Mouse (Mus musculus): ENCODE results near the gene Itgb4. TPM values are rescaled to one million over a fixed set of nuclear protein-coding genes. Genes with fewer than 3 reads are reported as not detected.

The Itgb4 gene
- total RNA-seq (2015; ENCODE audit: low replicate concordance) (not detected in 2 replicates), total RNA-seq (2017; ENCODE audit: low replicate concordance) (not detected in 2 replicates)

DNA sequence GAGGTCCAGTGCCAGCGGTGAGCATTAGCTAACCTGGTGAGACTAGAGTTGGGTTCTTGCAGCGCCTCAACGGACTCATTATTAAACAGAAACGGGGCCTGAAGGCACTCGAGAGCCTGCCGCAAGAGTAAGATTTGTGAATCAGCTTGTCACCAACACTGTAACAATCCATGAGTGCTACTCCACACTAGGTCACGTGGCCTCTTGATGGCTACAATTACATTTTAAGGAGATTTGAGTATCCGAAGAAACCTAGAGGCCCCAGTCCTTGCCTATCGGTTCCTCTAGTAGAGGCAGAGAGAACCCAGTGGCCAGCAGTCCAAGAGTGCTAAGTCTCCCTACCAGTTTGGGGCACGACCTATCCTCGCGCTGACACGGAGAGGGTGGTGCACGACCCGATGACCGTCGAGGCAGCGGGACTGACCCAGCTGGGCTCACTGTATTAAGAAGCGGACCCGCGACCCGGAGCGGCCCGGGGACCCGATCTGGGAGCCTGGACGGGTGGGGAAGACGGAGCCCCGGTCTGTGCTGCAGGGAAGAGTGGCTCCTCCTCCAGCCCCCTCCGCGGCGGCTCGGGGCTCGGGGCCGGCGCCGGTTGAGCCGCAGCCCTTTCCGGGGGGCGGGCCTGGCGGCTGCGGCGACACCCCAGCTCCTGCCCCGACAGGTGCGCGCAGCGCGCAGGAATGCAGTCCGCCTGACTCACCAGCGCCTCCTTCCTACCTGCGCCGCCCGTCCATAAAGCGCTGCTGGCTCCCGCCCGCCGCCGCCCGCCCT is at the start of gene Itgb4:
Itgb4 (plus strand) TSS at position 401 of the 774 bp plus-strand sequence.
- no peak for ATAC-seq (replicated peaks; ENCODE audit: low FRiP score, poor library complexity, severe bottlenecking)

DNA sequence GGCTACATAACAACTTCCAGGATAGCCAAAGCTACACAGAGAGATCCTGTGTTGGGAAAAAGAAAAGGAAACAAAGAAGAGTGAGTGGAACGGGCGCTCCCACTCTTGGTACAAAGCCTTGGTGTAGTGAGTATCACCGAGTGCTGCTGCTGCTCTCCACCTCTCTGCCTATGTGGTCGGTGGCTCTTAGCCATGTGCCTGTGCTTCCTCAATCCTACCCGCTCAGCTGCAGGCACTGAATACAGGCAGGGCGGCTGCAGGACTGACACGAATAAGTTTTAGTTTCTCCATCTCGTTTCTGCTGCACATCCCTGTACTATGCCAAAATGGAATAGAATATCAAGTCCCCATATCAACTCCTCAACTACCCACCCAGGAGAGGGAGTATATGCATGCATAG is 45.5 kb upstream of the Itgb4 start:
- no peak for ATAC-seq (replicated peaks; ENCODE audit: low FRiP score, poor library complexity, severe bottlenecking)

DNA sequence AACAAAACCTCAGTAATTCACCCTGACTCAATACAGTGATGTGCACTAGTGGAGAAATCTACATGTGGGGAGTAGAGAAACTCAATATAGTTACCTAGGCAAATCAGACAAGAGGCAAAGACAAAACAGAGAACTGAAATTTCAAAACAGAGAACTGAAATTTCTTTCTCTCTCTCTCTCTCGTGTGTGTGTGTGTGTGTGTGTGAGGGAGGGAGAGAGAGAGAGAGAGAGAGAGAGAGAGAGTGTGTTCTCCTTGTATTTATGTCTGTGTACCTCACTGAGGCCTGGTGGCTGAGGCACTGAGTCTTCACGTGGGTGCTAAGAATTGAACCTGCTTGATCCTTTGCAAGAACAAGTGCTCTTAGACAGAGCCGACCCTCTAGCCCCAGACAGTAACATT is 44.7 kb upstream of the Itgb4 start:
- ATAC-seq (replicated peaks; ENCODE audit: low FRiP score, poor library complexity, severe bottlenecking), result no peak

DNA sequence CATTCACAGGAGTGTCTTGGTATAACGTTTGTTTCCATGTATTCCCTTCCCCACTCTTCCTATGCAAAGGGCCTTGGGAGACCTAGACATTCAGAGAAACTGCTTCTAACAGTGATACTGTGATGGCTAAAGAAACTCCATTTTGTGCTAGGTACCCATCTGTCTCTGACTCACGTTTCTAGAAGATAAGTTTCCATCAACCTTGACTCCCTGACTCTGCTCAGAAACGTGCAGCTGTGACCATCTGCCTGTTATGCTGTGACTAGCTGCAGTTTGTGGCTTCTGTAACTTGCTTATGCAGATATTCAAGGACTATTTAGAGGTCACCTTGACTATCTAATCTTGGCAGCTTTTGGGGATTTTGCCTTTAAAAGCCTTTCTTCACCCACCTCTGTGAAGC is 43.3 kb upstream of the Itgb4 start:
- no peak for ATAC-seq (replicated peaks; ENCODE audit: low FRiP score, poor library complexity, severe bottlenecking)

DNA sequence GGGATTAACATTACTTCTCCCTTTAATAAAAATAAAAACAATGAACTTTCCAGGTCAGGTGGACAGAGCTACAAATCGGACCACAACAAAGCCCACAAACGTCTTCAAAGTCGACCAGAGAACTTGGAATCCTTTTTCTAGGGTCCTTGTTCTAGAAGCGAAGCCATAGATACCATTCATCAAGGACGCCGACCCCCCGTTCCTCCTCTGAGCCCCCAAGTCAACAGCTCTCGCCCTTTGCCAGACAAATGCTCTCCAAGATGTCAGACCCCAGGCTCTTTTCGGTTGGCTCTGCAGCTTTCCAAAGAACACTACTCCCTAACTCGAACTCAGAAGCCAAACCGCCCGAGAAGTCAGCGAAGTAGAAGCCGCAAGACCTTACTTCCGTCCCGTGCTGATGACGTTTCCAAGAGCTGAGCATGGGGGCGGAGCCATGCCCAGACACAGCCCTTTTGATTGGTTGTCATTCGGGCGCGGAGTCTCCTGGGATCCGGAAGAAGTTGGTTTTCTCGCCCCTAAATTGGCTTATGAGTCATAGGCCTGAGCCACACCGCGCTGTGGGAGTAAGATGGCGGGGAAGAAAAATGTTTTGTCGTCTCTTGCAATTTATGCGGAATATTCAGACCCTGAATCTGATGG is 41.3 kb upstream of the Itgb4 start, which contains the start of the genes Sap30bp and Recql5:
Sap30bp (plus strand) TSS at position 175 of the 639 bp plus-strand sequence.
Recql5 (minus strand) TSS at position 370 of the 639 bp plus-strand sequence.
- ATAC-seq (replicated peaks; ENCODE audit: low FRiP score, poor library complexity, severe bottlenecking), result peak; percentile 95

DNA sequence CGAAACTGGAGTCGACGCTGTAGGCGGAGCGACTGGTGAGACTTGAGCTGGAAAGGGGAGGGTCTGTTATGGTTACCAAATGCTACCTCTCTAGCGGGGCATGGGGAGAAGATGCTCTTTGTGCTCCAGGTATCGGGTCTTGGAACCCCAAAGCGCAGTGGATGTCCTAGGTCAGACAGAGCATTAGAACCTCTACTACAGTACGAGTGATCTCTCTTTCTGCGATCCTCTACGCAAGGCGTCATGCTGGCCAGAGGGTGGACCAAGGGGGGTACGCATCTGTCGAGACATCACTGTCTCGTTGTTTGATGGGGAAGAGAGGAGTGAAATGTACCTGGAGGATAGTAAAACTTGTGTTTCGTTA is 40.8 kb upstream of the Itgb4 start:
- no peak for ATAC-seq (replicated peaks; ENCODE audit: low FRiP score, poor library complexity, severe bottlenecking)

DNA sequence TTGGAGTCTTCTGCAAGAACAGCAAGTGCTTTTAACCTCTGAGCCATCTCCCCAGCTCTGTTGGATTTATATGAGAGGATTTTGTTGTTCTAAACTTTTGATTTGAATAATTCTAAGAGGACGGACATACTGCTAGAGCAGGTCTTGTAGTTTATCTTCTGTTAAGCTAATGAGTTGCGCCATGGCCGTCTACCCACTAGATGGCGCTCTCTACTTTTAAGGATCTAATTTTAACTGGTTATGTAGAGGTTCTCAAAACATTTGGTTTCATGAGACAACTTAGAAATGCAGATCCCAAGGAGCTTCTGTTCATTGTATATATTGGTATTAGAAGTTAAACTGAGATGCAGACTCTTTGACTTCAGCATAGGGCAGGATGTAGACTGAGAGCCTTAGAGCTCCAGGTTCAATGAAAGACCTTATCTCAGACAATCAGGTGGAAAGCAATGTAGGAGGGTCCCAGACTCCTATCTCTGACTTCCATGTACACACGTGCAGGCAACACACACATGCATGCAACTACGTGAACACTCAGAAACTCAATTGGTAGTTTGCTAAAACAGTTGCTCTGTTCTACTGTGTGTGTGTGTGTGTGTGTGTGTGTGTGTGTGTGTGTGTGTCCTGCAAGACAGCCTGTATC is 34.7 kb upstream of the Itgb4 start:
- ATAC-seq (replicated peaks; ENCODE audit: low FRiP score, poor library complexity, severe bottlenecking), result peak; percentile 79

DNA sequence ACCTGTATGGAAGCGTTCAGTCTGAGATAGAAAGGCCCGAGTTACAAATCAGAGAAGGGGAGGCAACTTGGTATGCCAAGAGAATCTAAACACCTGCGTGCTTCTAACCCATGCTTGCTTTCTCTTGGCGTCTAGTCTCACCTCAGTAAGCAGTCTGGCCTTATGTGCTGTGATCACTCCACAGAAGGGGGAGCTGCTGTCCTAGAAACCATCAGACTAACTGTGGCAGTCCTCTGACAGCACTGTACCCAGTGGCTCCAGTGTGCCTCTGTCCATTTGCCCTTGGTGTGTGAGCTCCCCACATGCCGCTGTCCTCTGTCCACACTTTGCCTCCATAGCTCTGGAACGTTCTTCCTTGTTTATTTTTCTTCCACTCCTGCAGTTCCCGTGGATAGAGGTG is 32.5 kb upstream of the Itgb4 start:
- no peak for ATAC-seq (replicated peaks; ENCODE audit: low FRiP score, poor library complexity, severe bottlenecking)

DNA sequence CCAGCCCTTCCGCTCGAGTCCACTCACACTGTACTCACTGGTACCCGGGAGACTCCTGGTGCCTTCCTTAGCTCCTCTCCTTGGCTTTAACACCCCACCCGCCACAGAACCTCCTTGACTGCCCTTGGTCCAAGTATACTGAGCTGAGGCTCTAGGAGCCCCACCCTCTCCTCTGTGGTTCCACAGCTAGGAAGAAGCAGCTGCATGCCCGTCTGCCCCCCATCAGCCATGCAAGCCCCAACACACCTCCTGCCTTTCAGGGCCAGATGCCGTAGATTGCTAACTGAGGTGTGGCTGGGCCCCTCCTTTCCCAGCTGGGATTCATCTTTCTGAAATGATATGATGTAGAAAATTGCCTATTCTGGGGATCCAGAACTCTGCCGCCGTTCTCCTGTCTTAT is 29.3 kb upstream of the Itgb4 start:
- ATAC-seq (replicated peaks; ENCODE audit: low FRiP score, poor library complexity, severe bottlenecking), result no peak

DNA sequence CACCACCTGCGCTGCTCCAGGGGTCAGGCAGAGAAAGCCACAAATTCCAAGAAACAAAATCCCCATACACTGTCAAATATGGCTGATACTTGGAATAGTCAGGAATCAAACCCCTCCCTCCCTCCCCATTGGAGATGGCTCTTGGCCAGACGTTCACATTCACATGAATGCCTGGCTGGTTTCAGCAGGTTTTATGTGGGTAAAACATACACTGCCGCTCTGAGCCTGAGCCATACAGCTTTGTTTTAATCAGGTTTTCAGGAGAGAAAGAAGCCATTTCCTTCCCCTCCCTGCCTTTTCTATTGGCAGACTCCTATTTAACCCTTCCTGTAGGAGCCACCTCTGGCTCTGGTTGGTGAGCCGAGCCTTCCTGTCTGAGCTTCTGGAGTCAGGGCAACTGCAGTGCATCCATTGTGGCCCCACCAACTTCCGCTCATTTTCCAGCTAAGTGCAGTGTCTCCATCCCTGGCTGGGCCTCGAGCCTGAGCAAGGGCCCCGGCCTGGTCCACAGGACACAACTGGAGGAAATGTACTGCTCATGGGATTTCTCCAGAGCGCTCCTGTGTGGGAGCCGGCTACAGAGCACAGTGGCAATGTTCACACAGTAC is 28.2 kb upstream of the Itgb4 start:
- no peak for ATAC-seq (replicated peaks; ENCODE audit: low FRiP score, poor library complexity, severe bottlenecking)

DNA sequence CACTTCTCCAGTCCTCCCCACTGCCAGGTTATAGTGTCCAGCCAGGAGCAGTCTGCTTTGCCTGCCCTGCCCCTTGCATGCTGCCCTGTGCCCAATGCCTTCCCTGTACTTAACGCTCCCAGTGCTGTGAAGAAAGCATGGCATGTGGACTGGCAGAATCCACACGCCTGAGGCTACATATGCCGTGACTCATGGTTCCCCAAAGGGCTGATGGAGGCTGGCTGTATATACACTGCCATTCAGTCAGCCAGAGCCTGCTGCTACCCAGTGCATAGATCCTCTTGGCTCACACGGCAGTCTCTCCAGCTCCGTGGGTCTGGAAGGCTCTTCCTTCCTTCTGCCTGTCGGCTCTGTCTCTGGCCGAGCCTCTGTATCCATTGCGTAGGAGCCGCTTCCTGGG is 26.2 kb upstream of the Itgb4 start:
- no peak for ATAC-seq (replicated peaks; ENCODE audit: low FRiP score, poor library complexity, severe bottlenecking)

DNA sequence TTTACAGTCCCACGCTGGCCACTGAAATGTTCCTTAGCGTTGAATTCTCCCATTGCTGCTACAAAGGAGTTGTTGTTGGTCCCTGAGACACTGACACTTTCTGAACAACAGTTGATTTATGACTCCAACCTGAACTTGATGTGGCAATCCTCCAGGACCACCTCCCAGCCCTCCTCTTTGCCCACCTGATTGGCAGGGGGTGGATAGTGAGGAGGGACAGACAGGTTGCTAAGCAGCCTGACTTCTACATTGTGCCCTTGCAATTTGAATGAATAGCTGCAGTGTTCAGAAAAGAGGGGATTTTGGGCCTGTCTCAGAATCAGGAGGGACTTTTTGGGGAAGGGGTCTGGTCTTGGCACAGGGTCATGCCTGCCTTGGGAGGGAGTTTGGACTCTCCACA is 23.8 kb upstream of the Itgb4 start:
- ATAC-seq (replicated peaks; ENCODE audit: low FRiP score, poor library complexity, severe bottlenecking), result no peak

DNA sequence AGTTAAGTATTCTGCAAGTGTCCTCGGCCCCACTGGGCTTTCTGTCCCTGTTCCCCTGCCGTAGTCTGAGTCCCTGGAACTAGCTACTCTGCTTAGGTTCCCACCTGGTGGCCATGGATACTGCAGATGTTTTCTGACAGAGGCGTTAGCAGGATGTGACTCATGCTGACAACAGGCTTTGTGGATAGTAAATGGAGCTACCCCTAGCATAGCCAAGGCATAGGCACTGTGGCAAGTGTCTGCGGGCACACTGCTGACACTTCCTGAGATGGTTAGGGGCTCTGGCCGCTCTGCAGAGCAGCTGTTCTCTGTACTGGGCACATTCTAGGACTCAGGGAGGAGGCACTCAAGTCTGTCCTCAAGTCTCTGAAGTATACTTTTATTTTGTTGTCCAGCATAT is 19.8 kb upstream of the Itgb4 start:
- no peak for ATAC-seq (replicated peaks; ENCODE audit: low FRiP score, poor library complexity, severe bottlenecking)

DNA sequence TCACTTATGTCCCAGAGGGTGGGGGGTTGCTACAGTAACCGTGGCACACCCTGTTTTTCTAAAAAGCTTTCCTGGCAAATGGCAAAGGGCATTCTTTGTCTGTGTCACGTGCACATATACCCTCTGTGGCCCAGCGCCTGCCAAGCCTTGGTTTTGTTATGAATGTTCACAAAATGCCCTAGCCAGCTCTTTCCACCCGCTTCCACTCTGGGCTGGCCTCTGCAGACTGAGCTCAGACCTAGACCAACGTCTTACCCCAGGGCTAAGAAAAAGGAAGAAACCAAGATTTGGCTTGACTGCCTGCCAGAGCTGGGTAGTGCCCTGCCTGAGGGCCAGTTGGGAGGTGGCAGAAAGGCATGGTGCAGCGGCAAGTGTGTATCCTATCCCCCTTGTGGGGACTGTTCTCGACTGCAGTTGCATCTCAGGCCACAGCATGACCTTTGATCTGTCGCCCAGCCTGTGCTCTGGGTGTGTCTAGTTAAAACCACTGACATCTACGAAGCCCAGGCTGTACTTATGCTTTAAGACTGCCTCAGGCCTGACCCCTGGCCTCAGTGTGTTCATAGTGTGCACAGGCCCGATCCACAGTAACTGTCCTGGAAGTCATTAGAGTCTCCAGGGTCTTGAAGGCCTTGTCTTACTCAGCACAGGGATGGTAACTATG is 19.2 kb upstream of the Itgb4 start:
- ATAC-seq (replicated peaks; ENCODE audit: low FRiP score, poor library complexity, severe bottlenecking), result 0 out of 2 replicates have a peak, but pooled peaks have one; percentile 11

DNA sequence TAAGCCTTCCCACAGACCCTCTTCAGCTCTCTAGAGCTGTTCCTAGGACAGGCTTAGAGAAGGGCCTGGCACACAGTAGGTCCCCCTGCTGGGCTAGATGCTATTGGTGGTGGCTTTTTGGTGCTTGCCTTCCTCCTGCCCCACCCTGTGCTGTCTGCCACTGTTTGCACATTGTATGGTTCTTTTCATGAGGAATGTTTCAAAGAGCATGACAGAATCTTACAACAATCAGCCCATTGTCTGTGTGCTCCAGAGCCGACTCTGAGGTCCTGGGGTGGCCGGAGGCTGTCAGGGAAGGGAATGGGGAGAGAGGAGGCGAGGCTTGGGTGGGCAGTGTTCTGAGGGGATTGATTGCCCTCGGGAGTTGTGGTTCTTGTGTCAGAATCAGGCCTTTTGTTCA is 18.1 kb upstream of the Itgb4 start:
- no peak for ATAC-seq (replicated peaks; ENCODE audit: low FRiP score, poor library complexity, severe bottlenecking)

DNA sequence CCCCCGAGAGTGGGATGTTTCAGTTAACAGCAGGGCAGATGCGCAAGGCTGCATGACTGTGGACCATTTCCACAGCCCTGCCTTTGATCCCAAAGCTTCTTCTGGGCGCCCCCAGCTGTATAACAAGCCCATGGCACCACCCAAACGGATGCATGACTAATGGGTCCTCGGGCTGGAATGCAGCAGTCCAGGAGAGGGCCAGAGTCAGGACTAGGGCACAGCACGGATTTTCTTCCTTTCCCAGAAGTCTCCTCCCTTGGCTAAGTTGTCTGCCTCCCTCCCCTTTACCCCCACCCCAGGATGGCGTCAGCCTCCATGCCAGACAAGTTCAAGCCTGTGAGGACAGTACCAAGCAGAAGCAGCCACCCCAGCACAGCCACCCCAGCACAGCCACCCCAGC is 16.5 kb upstream of the Itgb4 start:
- ATAC-seq (replicated peaks; ENCODE audit: low FRiP score, poor library complexity, severe bottlenecking), result no peak

DNA sequence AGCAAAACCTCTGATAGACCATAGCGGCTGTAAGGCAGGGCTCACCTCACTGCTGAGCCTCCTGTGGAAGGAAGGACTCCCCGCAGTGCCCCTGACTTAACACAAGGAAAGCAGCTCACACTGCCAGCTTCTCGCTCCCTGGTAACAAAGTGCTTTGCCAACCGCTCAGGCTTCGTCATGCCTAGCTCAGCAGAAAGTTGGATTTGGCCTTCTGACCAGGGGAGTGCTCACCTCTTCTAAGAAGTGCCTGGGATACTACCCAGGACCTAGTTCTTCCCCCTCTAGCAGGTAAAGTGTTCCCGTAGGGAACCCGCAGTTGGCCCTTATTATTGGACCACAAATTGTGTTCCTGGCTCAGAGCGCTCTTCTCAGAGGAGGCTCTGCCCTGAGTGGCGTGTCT is 15.5 kb upstream of the Itgb4 start:
- ATAC-seq (replicated peaks; ENCODE audit: low FRiP score, poor library complexity, severe bottlenecking), result no peak

DNA sequence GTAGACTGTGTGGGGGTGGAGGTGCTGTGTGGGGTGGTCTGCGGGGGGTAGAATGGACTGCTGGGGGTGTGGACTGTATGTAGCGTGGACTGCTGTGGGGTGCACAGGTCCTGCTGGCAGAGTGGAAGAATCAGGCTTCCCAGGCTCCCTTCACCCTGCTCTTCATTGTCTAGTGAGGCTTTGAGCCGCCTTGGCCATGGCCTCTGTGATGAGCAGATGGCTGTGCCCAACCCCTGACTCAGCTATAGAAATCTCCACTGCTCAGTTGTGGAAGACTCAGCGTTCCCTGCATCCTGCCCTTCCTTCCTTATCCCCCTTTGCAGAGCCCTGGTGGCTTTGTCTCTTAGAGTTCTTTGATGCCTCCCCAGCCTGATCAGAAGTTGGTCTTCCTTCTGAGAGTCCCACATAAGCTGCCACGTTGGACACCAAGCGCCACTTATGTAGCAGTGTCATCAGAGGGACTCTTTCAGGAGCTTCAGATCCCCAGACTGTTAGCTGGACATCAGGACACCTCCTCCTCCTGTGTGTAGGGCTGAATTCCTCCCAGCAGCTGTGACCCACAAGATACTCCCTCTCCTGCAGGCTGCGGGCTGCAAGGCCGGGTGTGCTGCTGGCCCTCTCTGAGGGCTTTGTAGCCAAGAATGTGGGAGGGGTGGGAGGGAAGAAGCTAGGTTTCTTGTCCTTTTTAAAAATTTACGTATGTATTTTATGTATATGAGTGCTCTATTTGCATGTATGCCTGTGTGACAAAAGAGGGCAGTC is 11.7 kb upstream of the Itgb4 start:
- ATAC-seq (replicated peaks; ENCODE audit: low FRiP score, poor library complexity, severe bottlenecking), result no peak

DNA sequence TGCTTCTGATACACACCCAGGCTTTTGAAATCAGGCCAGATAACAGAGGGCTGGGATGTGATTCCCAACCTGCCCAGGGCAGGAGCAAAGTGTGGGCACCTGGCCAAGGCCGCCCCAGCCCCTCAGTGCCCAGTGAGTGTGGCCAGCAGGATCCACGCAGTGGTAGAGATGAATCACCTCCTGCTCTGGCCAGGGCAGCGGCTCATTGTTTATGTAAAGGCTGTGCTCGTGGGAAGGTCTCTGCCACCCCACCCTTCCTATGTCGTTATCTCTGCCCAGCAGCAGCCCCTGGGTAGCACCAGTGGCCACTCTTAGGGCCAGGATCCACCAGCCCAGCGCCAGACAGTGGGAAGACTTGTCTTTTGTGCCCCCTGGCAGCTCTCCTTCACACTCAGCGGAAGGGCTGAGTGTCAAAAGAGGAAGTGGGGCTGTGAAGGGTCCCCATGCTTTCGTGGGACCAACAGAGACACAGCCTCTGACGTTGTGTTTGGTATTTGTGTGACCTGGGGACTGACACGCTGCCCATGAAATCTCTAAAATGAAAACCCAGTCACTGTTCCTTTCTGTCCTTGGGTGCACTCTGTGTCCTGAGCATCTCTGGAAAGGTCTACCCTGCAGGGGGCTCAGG is 9.4 kb upstream of the Itgb4 start:
- ATAC-seq (replicated peaks; ENCODE audit: low FRiP score, poor library complexity, severe bottlenecking), result 0 out of 2 replicates have a peak, but pooled peaks have one; percentile 17
